Mouse (Mus musculus) gastrocnemius, adult 8-10 months (tissue): ENCODE measurements at regions not wholly inside any gene's neighbourhood (a gene's known extent, or its start where the extent isn't known, plus 50 kb on each side); places are given as distances from the start of the nearest gene placed in this dataset.

Source experiments
- DNase-seq, 2 experiments: peaks; one replicate each; pipeline ENCODE4 v3.0.0; 2022; ENCODE audit warnings: low spot score in 2 of 2

DNA sequence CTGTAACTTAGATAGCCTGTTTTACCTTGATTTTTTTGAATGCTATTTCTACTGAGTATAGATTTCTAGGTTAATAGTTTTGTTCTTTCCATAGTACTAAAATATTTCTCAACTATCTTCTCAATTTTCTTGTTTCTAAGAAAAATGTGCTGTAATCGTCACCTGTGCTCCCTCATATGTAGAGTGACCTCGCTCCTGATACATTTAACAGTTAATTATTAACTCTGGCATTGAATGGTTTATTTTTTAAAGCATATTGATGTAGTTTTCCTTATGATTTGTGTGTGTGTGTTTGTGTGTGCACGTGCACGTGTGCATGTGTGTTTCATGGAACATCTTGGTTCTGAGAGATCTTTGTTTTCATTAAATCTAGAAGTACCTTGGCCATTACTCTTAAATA, 158.7 kb upstream of the Gm15217 start:
- no peak for DNase-seq

DNA sequence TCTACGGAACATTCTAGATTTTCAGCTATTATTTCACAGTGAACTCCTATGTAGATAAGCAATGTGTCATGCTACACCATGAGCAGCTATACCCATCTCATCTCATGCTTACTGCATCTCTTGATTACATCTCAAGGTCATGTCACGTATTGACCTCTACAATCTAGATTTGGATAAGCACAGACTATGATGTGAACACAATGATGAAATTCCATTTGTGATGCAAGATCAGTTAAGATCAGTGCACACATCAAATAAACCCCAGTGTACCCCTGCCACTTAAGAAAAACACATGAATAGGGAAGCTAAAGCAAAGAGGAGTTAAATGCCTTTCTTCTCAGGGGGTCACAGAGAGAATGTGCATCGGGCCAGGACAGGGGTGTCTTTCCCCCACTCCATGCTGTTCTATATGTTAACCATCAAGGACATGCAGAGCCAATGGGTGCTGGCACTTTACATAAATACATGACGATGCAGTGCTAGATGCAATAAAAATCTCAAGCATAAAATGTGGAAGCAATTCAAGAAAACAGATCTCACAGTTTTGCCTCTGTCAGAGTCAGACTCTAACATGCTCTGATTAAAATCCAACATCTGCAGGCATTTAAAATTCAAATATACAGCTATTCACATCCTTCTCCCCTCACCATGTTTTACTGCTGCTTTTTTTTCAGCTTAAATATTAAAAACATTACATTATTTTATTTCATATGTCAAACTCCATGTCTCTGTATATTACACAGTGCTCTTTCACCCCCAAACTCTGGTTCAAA, 157.1 kb upstream of the Gm15217 start:
- no peak for DNase-seq

DNA sequence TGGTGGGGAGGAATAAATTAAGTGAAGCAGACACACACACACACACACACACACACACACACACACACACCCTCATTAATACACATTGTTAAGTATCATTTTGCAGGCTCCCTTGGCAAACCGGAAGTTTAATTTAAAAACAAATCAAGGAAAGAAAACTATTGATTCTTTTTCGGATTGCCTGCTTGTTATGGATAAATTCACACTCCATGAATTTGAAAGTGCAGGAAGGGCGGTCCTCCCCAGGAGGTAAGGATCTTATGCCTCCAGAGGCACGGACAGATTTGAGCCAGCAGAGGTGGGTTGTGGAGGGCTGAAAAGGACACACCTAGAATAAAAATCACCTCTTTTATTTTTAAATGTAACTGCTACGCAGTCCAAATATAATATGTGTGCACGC, 156.2 kb upstream of the Gm15217 start:
- DNase-seq, result no peak

DNA sequence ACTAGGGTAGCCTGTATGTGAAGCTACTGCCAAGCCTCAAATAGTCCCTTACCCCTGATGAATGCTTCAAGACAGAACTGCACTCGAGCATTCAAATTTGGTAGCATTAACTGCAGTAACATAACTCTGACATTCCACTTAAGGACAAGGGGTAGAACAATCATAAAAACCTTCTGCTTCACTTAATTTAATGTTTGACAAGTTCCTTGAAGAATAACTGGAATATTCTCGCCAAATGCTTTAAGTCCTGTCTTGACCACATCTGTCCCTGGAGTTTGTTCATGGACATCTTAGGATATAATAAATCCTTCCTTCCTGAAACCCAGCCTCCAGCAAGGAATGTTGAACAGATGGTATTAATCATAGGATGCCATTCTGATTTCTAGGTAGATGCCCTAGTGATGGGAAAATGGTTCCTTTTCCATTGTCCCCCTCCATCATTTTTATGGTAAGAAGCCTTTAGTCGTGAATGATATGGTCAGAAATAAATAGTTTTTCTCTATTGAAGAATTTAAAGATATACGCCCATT, 154.7 kb upstream of the Gm15217 start:
- no peak for DNase-seq

DNA sequence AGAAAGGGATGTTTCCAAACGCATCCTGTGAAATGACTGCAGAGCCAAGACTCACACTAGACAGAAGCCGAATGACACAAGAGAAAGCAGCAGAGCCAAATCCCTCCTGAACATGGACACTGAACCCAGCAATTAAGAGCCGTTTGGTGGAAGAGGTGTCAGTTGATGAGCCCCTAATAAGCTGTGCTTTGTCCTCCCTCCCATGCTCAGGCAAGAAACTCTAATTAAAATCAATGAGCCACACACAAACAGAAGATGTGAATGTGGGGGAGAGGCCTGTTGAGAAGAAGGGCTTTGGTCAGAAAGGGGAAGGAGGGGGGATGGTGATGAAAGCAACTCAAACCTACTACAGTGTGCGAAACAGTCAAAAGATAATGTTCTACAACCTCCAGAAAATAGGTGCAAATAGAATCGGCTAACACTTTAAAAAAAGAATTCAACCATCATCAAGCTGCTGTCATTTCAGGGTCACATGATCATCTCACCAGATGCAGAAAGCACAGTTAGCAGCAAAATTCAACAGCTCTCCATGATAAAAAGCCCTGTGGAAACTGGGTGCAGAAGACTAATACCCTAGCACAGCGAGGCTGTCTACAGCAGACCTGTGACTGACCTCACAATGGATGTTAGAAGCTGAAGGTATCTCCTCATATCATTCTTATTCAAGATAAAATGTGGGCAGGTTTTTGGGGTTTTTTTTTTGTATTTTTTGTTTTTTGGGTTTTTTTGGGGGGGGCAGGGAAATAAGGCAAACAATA, 153.2 kb upstream of the Gm15217 start:
- no peak for DNase-seq

DNA sequence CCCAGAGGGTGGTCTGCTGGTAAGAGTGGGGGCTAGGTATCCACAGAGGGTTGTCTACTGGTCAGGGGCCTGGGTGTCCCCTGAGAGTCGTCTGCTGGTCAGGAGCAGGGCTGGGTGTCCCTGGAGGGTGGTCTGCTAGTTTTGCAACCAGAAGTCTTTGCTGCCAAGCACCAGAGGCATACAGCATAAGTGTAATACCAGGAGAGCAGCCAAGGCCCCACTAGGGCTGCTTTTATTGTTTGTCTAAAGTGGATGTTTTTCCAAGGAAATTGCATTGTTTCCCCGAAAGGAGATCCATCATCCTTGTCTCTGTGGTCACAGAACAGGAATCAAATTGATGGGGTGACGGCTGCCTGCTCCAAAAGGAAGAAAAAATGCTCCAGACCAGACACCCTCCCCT, 145.2 kb upstream of the Gm15217 start:
- peak in 1 of 2 experiments; percentile 7 for DNase-seq

DNA sequence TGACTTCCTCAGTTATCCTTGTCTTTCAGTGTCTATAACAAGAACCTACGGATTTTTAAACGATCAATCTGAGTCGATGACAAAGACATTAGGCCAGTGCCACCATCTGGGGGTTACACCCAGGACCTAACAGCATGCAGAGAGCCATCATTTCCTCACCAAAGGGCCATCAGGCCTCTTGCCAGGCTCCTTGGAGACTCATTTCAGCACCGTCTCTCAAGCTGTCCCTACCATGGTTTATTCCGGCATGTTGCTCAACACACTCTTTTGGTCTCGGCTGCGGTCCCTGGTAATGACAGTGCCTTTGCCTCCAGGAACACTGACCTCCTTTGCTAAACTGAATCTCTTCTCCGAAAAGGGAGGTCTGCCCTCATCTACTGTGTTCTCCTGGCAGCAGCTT, 144.4 kb upstream of the Gm15217 start:
- peak in 1 of 2 experiments; percentile 22 for DNase-seq

DNA sequence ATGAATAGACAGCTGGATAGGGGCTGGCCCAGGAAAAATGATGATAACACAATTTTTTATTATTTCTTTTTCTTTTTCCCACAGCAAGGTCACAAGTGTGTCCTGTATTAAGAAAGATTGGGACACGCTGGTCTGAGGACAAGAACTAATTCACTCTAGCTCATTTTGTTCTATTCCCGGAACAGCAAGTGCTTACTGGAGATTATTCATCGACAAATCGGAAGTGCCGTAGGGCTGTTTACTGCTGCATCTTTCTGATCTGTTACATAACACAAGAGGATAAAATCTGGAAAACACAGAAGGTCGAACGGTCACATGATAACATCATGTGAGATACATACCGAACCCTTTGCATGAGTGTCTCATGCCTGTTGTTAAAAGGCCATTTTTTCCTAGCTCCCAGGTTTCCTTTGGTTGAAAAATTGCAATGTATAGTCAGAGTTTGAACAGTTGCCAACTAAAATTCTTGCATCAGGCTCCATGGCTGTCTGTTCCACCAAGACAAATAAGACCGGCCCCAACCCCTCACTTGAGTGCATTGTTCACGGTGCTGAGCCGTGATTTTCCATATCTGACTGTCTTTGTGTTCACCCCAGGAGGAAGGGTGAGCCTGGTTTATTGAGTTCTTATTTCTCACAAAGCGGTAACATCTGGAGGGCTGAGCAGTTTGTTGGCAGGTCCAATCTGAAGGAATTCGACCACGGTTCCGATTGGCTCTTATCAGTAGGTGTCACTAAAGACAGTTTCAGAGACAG, 139.0 kb upstream of the Gm15217 start:
- DNase-seq, result peak; percentile 6 to 9

DNA sequence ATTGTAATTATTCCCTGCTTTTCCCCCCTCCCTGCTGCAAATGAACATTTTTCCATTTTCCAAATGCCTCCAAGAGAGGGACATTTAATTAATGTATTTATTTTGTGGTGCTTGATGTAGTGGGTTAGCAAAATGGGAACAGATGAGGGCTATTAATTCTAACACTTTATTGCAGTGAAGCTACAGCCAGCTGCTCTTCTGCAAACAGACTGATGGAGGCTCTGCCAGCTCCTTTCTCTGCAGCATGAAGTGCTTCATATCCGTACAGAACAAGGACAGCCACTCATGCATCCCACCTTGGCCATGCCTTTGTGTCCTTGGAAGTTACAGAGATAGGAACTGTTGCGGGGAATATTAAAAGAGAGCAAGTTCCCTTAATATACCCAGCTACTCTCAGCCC, 138.3 kb upstream of the Gm15217 start:
- no peak for DNase-seq

DNA sequence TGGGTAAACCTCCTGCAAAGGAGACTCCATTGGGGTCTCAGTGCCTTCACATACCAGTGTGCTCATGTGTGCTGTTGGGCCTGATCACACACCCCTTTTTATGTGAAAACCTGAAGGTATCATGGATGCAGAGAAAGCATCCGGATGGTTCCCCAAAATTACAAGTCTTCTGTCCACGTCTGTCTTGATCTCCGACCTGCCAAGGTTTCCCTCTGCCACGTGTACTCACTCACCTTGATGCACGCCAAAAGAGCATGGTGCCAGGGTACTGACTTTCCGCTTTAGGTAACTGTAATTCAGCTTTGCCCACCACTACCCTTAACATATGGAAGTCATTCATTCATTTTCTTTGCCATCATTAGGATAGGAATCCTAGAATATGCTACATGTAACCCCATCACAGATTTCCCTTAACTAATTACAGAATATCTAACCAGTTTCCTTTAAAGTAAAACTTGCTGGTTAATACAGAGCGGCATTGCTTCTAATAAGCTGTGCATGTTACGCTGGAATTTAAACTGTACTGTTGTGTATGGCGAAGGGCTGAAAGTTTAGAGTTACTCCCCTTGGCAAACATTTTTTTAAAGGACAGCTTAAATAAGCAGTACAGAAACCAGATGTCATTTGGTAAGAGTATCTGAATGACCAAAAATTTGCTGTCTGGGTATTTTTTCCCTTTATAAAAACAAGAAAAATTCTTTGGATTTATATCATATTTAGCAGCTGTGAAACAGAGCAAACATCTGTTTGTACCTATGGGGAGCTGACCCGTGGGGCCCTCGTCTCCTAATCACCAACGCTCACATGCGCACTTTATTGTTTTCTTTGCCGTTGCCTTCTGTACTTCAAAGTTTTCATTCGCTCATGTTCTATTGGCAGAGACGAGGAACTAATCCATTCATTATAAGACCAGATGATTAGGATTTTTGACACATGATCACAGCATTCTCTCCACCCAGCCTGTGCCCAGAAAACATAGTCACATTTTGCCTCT, 131.4 kb upstream of the Gm15217 start:
- DNase-seq, result no peak

DNA sequence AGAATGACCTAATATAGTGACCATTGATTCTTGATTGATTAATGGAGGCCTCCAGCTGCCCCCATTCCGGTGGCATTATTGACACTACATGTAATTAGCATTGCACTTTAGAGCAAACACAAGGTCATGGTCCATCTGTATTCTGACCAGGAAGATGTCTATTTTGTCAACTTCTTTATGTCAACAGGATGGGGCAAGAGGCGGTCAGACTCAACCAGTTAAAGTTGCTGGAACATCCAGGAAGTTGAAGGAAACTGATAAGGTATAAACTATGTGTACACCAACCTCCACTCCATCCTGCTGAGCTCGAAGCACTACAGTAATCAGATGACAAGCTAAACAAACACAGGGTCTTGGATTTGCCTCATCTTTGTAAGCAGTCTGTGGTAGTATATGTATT, 130.1 kb upstream of the Gm15217 start:
- no peak for DNase-seq

DNA sequence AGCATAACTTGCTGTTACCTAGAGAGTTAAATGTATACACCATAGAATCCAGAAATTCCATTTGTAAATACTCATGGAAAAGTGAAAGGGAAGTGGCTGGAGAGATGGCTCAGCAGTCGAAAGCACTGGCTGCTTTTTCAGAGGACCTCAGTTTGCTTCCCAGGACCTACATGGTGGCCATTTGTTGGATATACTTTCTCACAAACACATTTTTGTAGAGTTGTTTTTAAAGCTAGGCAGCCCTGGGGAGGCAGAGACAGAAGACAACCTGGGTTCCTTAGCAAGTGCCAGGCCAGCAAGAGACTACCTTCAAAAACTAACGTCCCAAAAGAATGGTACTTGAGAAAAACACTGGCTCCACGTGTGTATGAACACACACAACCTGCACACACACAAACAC, 124.0 kb upstream of the Gm15217 start:
- DNase-seq, result no peak

DNA sequence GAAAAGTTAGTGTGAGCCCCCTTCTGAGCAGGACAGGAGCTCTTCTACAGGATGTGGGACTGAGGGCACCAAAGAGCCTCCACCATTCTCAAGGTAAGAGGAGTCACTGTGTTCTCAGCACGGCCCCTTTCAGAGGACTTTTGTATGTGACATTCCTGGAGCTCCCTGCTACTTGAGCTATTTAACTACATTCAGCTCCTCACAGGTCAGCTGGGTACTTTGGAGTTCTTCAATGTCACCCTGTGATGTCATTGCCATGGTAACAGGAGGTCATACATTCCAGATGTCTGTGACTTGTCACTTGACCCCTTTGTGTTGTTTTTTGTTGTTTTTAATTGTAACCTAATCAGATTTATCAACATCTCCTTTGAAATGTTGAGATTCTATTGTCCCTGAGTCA, 122.9 kb upstream of the Gm15217 start:
- DNase-seq, result no peak

DNA sequence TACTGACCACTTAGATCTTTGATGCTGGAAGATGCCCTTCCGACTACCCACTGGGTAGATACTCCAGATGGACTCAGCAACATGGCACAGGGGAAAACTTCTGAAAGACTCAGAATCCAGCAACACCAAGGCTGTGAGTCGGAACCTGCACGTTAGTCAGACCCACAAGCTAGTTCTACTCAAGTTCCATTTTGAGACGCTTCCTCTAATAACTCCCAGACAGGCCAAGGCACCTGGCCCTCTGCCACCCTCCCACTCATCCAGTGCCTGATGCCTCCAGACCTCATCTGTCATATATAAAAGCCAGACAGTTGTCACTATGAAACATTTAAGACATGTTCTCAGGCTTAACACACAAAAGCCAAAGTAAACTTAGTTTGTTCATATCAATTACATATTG, 121.9 kb upstream of the Gm15217 start:
- DNase-seq, result no peak

DNA sequence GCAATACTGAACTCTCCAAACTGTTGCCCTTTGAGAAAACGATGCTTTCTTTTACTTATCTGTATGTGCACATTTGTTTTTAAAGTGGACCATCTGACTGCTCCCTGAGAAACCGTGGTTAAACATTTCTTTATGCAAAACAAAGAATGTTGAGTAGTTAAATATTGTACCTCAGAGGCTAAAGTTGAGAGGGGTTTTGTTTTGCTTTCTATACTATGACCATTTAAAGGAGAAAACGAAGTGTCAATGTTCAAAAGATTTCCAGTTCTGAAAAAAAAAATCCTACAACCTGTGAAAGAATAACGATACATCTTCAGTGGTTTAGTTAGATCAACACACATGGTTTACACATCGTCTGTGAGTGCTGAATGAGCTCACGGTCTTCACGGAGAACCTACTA, 120.7 kb upstream of the Gm15217 start:
- no peak for DNase-seq

DNA sequence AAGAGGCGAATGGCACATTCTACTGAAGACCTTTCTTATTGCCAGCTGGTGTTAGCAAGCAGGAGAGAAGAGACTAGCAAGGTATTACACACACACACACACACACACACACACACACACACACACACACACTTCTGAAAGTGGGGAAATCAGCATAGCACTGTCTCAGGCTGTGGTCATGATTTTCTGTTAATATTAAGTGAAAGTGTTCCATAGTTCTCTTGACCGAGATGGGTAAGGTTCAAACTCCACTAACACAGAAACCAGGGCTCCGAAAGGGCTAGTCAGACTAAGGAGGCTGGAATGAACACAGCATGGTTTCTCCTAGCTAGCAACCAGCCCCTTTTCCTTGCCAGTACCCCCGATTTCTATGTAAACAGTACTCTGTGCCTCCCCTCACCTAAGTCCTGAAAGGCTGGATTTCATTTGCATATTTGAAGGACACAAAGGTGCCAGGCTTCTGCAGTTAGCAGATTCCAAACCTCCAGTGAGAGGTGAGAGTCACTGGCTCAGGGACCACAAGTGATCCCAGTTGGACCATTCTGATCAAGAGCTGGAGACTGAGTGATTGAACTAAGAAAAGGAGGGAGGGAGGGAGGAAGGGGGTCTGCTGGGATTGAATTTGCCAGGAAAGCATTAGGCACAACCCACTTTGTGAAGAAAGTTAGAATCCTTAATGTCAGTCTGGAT, 118.8 kb upstream of the Gm15217 start:
- DNase-seq, result no peak

DNA sequence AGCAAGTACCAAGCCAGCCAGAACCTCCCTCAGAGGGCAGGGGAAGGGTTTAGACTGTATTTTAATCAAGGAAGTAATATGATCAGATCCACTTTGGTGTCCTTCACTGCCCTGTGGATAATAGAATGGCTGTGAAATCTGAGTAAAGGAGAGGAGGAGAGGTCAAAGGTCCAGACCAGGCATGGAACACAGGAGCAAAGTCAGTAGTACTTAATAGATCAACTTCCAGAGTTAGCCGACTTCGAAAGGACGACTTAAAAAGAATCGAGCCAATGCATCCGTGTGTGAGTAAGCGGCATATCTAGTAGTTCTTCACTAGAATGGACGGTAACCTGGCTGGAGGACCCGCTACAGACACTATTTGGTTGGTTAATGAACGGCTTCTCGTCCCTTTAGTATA, 103.8 kb upstream of the Gm15217 start:
- DNase-seq, result no peak

DNA sequence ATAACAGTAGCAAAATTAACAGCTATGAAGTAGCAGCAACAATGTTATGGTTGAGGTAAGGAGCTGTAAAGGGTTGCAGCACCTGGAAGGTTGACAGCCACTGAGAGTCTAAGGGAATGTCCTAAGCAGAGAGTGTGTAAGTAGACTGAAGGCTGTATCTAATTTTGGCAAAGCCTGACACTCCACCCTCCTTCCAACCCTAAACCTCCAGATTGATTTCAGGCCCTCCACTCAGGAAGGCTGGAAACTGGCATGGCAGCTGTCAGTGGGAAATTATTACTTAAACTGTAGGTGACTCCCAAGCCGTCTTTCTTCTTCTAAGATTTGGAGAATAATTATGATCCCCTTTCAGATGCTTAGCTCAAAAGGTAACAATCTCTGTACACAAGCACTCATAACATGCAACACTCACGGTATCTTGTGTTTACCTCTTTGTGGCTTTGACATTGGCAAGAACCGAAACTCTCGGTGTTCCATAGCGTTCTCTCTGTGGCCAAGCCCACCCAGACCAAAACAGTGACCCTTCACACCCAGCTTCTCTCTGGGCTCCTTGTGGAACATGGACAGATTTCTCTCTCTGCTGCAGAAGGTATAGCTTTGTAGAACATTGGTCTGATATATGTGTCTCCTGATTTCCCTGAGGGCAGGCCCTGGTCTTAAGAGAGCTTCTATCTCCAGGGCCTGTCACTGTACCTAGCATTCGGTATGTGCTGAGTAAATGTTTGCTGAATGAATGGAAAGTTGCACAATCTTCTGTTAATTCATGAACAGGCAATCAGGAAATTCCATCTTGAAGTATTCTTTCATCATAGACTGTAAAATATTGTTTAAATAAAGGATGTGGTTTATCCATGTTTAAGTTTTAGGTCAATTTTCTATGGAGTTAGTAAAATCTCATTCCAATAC, 102.0 kb upstream of the Gm15217 start:
- no peak for DNase-seq
